Mouse (Mus musculus): ENCODE measurements at regions not wholly inside any gene's neighbourhood (a gene's known extent, or its start where the extent isn't known, plus 50 kb on each side); places are given as distances from the start of the nearest gene placed in this dataset.
"Not testable (repeated sequence)": the region's sequence is repeated elsewhere in the genome, so short reads cannot be mapped to it uniquely, and the experiment has no call there.

GRCm38 (mm10) chr10:57047719-57048118 lies 438.5 kb upstream of the Hsf2 start:
- Histone ChIP-seq H3K27me3 (no peaks in the 10 kb centered on the region), H3K4me1 (no peaks in the 10 kb centered on the region), H3K4me3 (no peak overlapping the region), H3K9me3 (no peaks in the 10 kb centered on the region), H3K4me2 (no peak overlapping the region), H3K9ac (no peak overlapping the region), H3K36me3 (no peaks in the 10 kb centered on the region), H3K27ac (no peak overlapping the region)
- ATAC-seq (ENCODE audit: insufficient number of reproducible peaks, insufficient read depth, low FRiP score, low TSS enrichment, low read depth), result no peak

- H3K4me3 ChIP-seq; ATAC-seq (ENCODE audit: insufficient number of reproducible peaks, insufficient read depth, low FRiP score, low TSS enrichment, low read depth); H3K27me3 ChIP-seq; H3K27ac ChIP-seq; H3K36me3 ChIP-seq; H3K9ac ChIP-seq; H3K9me3 ChIP-seq; H3K4me2 ChIP-seq; H3K4me1 ChIP-seq: not testable (repeated sequence)
- WGBS, result 80% methylated on average over 2 of the region's 2 CpGs
These were observed 432.8 kb upstream of the Hsf2 start for GRCm38 (mm10) chr10:57053375-57053774.

GRCm38 (mm10) chr10:57090131-57090530 lies 396.1 kb upstream of the Hsf2 start:
- H3K9ac ChIP-seq, result no peak overlapping the region
- H3K27ac ChIP-seq, result no peak overlapping the region
- no peak overlapping the region for H3K4me2 ChIP-seq
- H3K36me3 ChIP-seq, result no peaks in the 10 kb centered on the region
- WGBS, result 91% methylated on average over 2 of the region's 2 CpGs
- ATAC-seq (ENCODE audit: insufficient number of reproducible peaks, insufficient read depth, low FRiP score, low TSS enrichment, low read depth), result no peak
- H3K9me3 ChIP-seq, result no peaks in the 10 kb centered on the region
- H3K4me1 ChIP-seq, result no peaks in the 10 kb centered on the region
- no peaks in the 10 kb centered on the region for H3K27me3 ChIP-seq
- no peak overlapping the region for H3K4me3 ChIP-seq

- no peaks in the 10 kb centered on the region for H3K27me3 ChIP-seq
- no peaks in the 10 kb centered on the region for H3K9me3 ChIP-seq
- ATAC-seq (ENCODE audit: insufficient number of reproducible peaks, insufficient read depth, low FRiP score, low TSS enrichment, low read depth), result no peak
- H3K27ac ChIP-seq, result no peak overlapping the region
- WGBS, result 59% methylated on average over 3 of the region's 3 CpGs
- no peak overlapping the region for H3K4me2 ChIP-seq
- H3K36me3 ChIP-seq, result no peaks in the 10 kb centered on the region
- H3K4me3 ChIP-seq, result no peak overlapping the region
- no peaks in the 10 kb centered on the region for H3K4me1 ChIP-seq
- H3K9ac ChIP-seq, result no peak overlapping the region
These were observed 390.3 kb upstream of the Hsf2 start for GRCm38 (mm10) chr10:57095920-57096319.

DNA sequence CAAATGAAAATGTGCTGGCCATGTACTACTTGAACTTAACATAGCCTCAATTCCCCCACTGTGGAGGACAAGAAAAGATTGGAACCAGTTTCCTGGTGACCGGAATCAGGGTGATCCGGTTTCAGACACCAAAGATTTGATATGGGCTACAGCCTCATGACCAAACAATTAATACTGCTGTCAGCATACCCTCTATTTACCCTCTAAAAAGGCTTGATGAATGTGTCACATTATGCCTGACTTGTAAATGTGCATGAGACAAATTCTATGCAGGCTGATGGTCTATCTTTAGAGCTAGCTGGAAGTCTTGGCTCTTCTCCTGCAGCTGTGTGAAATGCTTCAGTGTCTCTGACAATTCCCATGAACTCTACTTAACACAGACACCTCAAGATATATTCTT lies 372.8 kb upstream of the Hsf2 start:
- no peaks in the 10 kb centered on the region for H3K27me3 ChIP-seq
- no peak overlapping the region for H3K4me3 ChIP-seq
- H3K27ac ChIP-seq, result no peak overlapping the region
- no peaks in the 10 kb centered on the region for H3K36me3 ChIP-seq
- H3K4me1 ChIP-seq, result no peaks in the 10 kb centered on the region
- no peak overlapping the region for H3K9ac ChIP-seq
- no peak for ATAC-seq (ENCODE audit: insufficient number of reproducible peaks, insufficient read depth, low FRiP score, low TSS enrichment, low read depth)
- WGBS, result 85% methylated on average over 2 of the region's 2 CpGs
- H3K4me2 ChIP-seq, result no peak overlapping the region
- no peaks in the 10 kb centered on the region for H3K9me3 ChIP-seq

DNA sequence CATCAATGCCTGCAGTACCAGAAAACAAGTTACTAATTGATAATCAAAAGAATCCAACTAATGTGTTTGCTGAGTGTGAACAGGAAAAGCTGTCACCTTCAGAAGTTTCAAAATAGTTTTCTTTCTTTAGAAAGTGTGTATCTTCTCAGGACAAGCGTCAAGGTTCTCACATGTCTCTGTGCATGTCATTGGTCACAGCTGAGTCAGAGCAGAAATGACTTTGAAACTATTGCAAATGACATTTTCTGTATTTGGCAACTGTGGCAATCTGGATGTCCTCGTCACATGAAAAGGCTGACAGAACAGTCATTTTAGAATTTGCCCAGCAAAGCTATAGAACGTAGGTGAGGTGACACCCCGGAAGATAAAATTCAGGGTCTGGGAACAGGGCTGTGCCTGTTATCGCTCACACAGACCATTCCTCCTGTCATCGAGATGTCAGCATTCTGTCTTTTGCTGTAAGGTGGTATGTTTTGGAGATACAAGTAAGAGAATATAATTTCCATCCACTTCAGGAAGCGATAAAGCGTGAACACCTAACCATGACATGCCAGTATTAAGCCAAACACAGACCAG lies 371.4 kb upstream of the Hsf2 start:
- no peaks in the 10 kb centered on the region for H3K4me1 ChIP-seq
- 88% methylated on average over 8 of the region's 8 CpGs for WGBS
- no peak overlapping the region for H3K4me2 ChIP-seq
- no peaks in the 10 kb centered on the region for H3K9me3 ChIP-seq
- H3K9ac ChIP-seq, result no peak overlapping the region
- ATAC-seq (ENCODE audit: insufficient number of reproducible peaks, insufficient read depth, low FRiP score, low TSS enrichment, low read depth), result no peak
- H3K27ac ChIP-seq, result no peak overlapping the region
- no peaks in the 10 kb centered on the region for H3K27me3 ChIP-seq
- H3K36me3 ChIP-seq, result no peaks in the 10 kb centered on the region
- no peak overlapping the region for H3K4me3 ChIP-seq

- Histone ChIP-seq H3K4me1 (no peaks in the 10 kb centered on the region), H3K36me3 (no peaks in the 10 kb centered on the region), H3K4me2 (no peak overlapping the region), H3K4me3 (no peak overlapping the region), H3K9me3 (no peaks in the 10 kb centered on the region), H3K27ac (no peak overlapping the region), H3K9ac (no peak overlapping the region), H3K27me3 (no peaks in the 10 kb centered on the region)
- whole genome bisulfite sequencing, result 89% methylated on average over 1 of the region's 1 CpGs
- no peak for ATAC-seq (ENCODE audit: insufficient number of reproducible peaks, insufficient read depth, low FRiP score, low TSS enrichment, low read depth)
These were observed 364.7 kb upstream of the Hsf2 start for GRCm38 (mm10) chr10:57121514-57121913.

DNA sequence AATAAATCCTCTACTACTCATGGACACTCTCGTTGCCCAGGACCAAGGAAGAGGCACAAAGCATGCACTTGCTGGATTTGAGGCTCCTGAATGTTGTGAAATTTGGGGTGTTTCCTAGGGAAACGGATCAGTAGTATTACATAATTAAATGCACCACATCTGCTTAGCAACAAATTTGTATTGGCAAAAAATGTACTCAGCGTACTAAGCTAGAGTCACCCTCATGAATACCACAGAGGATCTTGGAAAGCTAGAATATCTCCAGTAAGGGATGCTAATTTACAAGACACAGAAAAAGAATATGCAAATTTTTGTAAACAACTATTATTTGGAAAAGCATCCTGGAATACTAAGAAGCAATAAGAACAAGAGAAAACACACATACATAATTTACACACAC lies 359.0 kb upstream of the Hsf2 start:
- Histone ChIP-seq H3K9ac (no peak overlapping the region), H3K9me3 (no peaks in the 10 kb centered on the region), H3K36me3 (no peaks in the 10 kb centered on the region), H3K27me3 (no peaks in the 10 kb centered on the region), H3K27ac (no peak overlapping the region), H3K4me3 (no peak overlapping the region), H3K4me1 (0 out of 2 replicates have a peak, but pooled peaks cover 3% of the 10 kb centered on the region), H3K4me2 (no peak overlapping the region)
- ATAC-seq (ENCODE audit: insufficient number of reproducible peaks, insufficient read depth, low FRiP score, low TSS enrichment, low read depth), result no peak
- WGBS, result 75% methylated on average over 3 of the region's 3 CpGs

DNA sequence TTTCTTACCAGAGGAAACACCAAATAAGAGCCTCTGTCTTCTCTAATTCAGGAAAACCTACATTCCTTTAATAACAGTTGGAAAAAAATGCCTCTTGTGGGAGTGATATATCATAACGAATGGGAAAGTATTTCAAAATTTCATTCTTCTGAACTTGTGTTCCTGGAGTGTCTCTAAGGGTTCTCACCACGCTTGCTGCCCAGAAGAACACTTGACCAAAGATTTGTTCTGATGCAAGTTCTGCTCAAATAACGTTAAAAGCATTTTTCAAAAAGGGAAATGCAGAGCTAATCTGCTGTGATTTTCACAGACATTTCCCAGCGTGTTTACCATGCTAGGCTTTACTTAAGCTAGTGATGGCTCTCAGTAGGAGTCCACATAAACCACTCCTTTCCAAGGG lies 329.8 kb upstream of the Hsf2 start:
- no peak overlapping the region for H3K9ac ChIP-seq
- H3K4me1 ChIP-seq, result no peaks in the 10 kb centered on the region
- 77% methylated on average over 4 of the region's 4 CpGs for WGBS
- H3K36me3 ChIP-seq, result no peaks in the 10 kb centered on the region
- no peaks in the 10 kb centered on the region for H3K27me3 ChIP-seq
- no peak overlapping the region for H3K27ac ChIP-seq
- no peak overlapping the region for H3K4me2 ChIP-seq
- no peak for ATAC-seq (ENCODE audit: insufficient number of reproducible peaks, insufficient read depth, low FRiP score, low TSS enrichment, low read depth)
- H3K4me3 ChIP-seq, result no peak overlapping the region
- no peaks in the 10 kb centered on the region for H3K9me3 ChIP-seq

DNA sequence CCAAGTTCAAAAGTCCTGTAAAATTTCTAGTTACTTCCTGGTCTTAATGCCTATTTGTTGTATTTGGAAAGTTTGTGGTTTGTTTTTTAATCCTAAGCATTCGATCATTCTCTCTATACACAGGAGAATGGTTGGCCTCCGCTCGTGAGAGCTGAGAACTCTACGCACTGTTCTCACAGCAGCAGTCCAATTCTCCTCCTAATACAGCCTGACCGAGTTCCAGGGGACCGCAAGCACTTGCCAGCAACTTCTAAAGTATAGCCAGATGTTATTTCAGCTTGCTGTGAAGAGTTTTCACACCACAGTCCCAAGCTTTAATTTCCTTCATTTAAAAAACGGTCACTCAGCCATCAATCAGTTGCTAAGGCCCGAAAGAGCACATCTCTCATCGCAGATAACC lies 329.3 kb upstream of the Hsf2 start:
- Histone ChIP-seq H3K4me3 (no peak overlapping the region), H3K4me1 (no peaks in the 10 kb centered on the region), H3K27me3 (no peaks in the 10 kb centered on the region), H3K4me2 (no peak overlapping the region), H3K9me3 (no peaks in the 10 kb centered on the region), H3K36me3 (no peaks in the 10 kb centered on the region), H3K9ac (no peak overlapping the region), H3K27ac (no peak overlapping the region)
- no peak for ATAC-seq (ENCODE audit: insufficient number of reproducible peaks, insufficient read depth, low FRiP score, low TSS enrichment, low read depth)
- WGBS, result 78% methylated on average over 9 of the region's 9 CpGs

DNA sequence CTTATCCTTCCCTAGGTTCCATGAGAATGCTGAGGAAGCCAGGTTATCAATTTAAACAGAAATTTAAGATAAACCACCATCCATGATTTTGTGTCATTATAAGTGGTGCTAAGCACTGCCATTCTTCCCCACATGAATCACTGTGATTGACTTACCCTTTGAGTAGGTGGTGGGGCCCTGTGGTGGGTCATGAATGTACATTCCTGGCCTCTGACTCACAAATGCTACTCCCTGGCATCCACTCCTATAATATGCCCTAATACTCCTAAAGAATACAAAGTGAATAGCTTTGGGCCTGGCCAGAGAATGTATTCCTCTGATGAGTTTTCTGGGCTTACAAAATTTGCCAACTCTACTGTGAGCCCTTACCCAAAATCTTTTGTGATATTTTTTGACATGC lies 325.6 kb upstream of the Hsf2 start:
- Histone ChIP-seq H3K4me1 (no peaks in the 10 kb centered on the region), H3K27ac (no peak overlapping the region), H3K36me3 (no peaks in the 10 kb centered on the region), H3K9ac (no peak overlapping the region), H3K4me3 (no peak overlapping the region), H3K27me3 (no peaks in the 10 kb centered on the region), H3K9me3 (no peaks in the 10 kb centered on the region), H3K4me2 (no peak overlapping the region)
- ATAC-seq (ENCODE audit: insufficient number of reproducible peaks, insufficient read depth, low FRiP score, low TSS enrichment, low read depth), result no peak

DNA sequence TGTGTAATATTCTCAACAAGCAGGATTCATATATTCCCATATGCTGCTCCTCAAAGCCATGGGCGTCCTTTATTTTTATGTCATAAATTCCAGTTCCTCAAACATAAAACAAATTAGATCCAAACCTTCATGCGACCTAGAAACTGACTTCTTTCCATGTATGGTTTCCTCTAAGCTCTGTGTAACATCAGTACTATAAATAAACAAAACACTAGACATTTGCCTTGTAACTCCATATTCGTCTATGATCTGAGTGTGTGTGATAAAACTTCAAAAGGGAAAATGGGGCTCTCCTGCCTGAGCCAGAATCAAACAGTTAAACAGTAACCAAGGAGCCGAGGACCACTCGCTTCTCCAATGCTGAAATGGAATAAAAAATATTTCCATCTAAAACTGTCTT lies 322.8 kb upstream of the Hsf2 start:
- Histone ChIP-seq H3K4me1 (no peaks in the 10 kb centered on the region), H3K4me2 (no peak overlapping the region), H3K27ac (no peak overlapping the region), H3K4me3 (no peak overlapping the region), H3K27me3 (no peaks in the 10 kb centered on the region), H3K36me3 (no peaks in the 10 kb centered on the region), H3K9me3 (no peaks in the 10 kb centered on the region), H3K9ac (no peak overlapping the region)
- 60% methylated on average over 5 of the region's 5 CpGs for WGBS
- ATAC-seq (ENCODE audit: insufficient number of reproducible peaks, insufficient read depth, low FRiP score, low TSS enrichment, low read depth), result no peak

DNA sequence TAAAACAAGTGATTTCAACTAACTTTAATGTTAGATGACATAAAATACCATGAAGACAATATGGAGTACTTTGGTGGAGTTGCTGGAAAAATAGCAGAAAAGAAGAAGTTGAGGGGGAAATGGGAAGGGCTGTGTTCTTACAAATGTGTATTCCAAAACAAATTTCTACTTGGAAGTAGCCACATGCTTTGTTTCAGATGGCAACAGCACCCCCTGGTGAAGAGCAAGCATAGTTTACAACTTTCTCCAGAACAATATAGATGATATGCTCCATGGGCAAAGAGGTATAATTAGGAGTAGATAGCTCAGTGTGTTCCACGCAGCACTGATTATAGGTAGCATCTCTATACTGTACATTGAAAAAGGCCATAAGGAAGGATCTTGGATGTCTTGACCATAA lies 302.6 kb upstream of the Hsf2 start:
- Histone ChIP-seq H3K36me3 (no peaks in the 10 kb centered on the region), H3K9me3 (no peaks in the 10 kb centered on the region), H3K9ac (no peak overlapping the region), H3K27me3 (no peaks in the 10 kb centered on the region), H3K4me3 (no peak overlapping the region), H3K27ac (no peak overlapping the region), H3K4me2 (no peak overlapping the region), H3K4me1 (no peaks in the 10 kb centered on the region)
- WGBS, result 41% methylated on average over 1 of the region's 1 CpGs
- ATAC-seq (ENCODE audit: insufficient number of reproducible peaks, insufficient read depth, low FRiP score, low TSS enrichment, low read depth), result no peak
